Mouse (Mus musculus) embryonic facial prominence, embryonic 15.5 days (tissue): Measurements from ENCODE around the gene Ppard. TPM values are rescaled to one million over a fixed set of nuclear protein-coding genes. Genes with fewer than 3 reads are reported as not detected.

ENCODE experiments used
- ATAC-seq: fragments of 200-750 bp; cut with Nextera tagmentation; 2 replicates; pipeline ENCODE4 v1.8.0; 2017; ENCODE audit warnings: low read depth, moderate TSS enrichment; ENCODE audit not compliant: insufficient number of reproducible peaks, low FRiP score, low TSS enrichment
- H3K27ac ChIP-seq: fragments of 300-500 bp; sonication (generic); replicated peaks from 2 replicates; pipeline ENCODE4 v1.5.1; 2015; ENCODE audit warnings: mild to moderate bottlenecking, inconsistent platforms
- H3K27me3 ChIP-seq: fragments of 300-500 bp; sonication (generic); 2 replicates; pipeline ENCODE4 v1.6.1; 2015; ENCODE audit warnings: inconsistent platforms
- H3K36me3 ChIP-seq: fragments of 300-500 bp; sonication (generic); 2 replicates; pipeline ENCODE4 v1.6.1; 2015; ENCODE audit warnings: mild to moderate bottlenecking, inconsistent platforms
- H3K4me1 ChIP-seq: fragments of 300-500 bp; sonication (generic); 2 replicates; pipeline ENCODE4 v1.6.1; 2015; ENCODE audit warnings: inconsistent platforms
- H3K4me2 ChIP-seq: fragments of 300-500 bp; sonication (generic); replicated peaks from 2 replicates; pipeline ENCODE4 v1.6.1; 2015; ENCODE audit warnings: mild to moderate bottlenecking, inconsistent platforms
- H3K4me3 ChIP-seq: fragments of 300-500 bp; sonication (generic); replicated peaks from 2 replicates; pipeline ENCODE4 v1.5.1; 2015; ENCODE audit warnings: mild to moderate bottlenecking, inconsistent platforms
- H3K9ac ChIP-seq: fragments of 300-500 bp; sonication (generic); 2 replicates; pipeline ENCODE4 v1.6.1; 2015; ENCODE audit warnings: inconsistent platforms
- H3K9me3 ChIP-seq: fragments of 300-500 bp; sonication (generic); replicated peaks from 2 replicates; pipeline ENCODE4 v1.6.1; 2016; ENCODE audit warnings: inconsistent platforms
- WGBS: fragments of 180-500 bp; shearing (Covaris S2); methylation state at CpG from one replicate; pipeline ENCODE4 v1.1.7; 2015; 5-methylcytosine and 5-hydroxymethylcytosine counted together
- polyA plus RNA-seq: library from polyadenylated mRNA; unstranded; fragments of >200 nt; fragmentation: Nextera tagmentation; extraction: Ambion mirVana; gene quantifications from 2 replicates; pipeline ENCODE4 v1.2.1, GENCODE M21; 2015

Ppard gene
- polyA plus RNA-seq, 1 experiment from 2014 or later, result 3.2 TPM

GRCm38 (mm10) chr17:28242296-28242695 lies 9.8 kb downstream of the Ppard start:
- no peak for ATAC-seq
- Histone ChIP-seq H3K36me3 (peaks cover 49% of the 10 kb centered on the region), H3K4me3 (no peak overlapping the region)

GRCm38 (mm10) chr17:28244214-28244613 lies 11.7 kb downstream of the Ppard start:
- 87% methylated on average over 6 of the region's 6 CpGs for WGBS
- H3K27ac ChIP-seq, result peak overlapping the region; percentile 39; the same call in 1 of the 2 replicates
- no peak for ATAC-seq

More at GRCm38 (mm10) chr17:28242296-28242695, 9.8 kb downstream of the Ppard start:
- Histone ChIP-seq H3K4me1 (peaks cover 41% of the 10 kb centered on the region), H3K27ac (no peak overlapping the region), H3K9me3 (no peaks in the 10 kb centered on the region), H3K4me2 (no peak overlapping the region), H3K9ac (no peak overlapping the region), H3K27me3 (no peaks in the 10 kb centered on the region)
- 72% methylated on average over 6 of the region's 6 CpGs for WGBS

GRCm38 (mm10) chr17:28244714-28245113 lies 12.2 kb downstream of the Ppard start:
- peaks cover 50% of the 10 kb centered on the region for H3K4me1 ChIP-seq
- H3K9ac ChIP-seq, result no peak overlapping the region
- no peaks in the 10 kb centered on the region for H3K9me3 ChIP-seq
- peak overlapping the region; percentile 51; the same call in 1 of the 2 replicates for H3K27ac ChIP-seq
- 19% methylated on average over 6 of the region's 6 CpGs for WGBS
- no peak overlapping the region for H3K4me3 ChIP-seq
- no peaks in the 10 kb centered on the region for H3K27me3 ChIP-seq
- no peak overlapping the region for H3K4me2 ChIP-seq
- ATAC-seq, result peak; percentile 56; the same call in 1 of the 2 replicates
- H3K36me3 ChIP-seq, result peaks cover 32% of the 10 kb centered on the region

More at GRCm38 (mm10) chr17:28244214-28244613, 11.7 kb downstream of the Ppard start:
- peaks cover 37% of the 10 kb centered on the region for H3K36me3 ChIP-seq
- no peak overlapping the region for H3K9ac ChIP-seq
- peaks cover 50% of the 10 kb centered on the region for H3K4me1 ChIP-seq
- no peak overlapping the region for H3K4me2 ChIP-seq
- H3K9me3 ChIP-seq, result no peaks in the 10 kb centered on the region
- no peaks in the 10 kb centered on the region for H3K27me3 ChIP-seq
- H3K4me3 ChIP-seq, result no peak overlapping the region

- H3K27ac ChIP-seq, result peak overlapping the region; percentile 55; the same call in 1 of the 2 replicates
- ATAC-seq, result no peak
- WGBS, result 52% methylated on average over 11 of the region's 11 CpGs
These were observed 14.1 kb downstream of the Ppard start for GRCm38 (mm10) chr17:28246640-28247039.

GRCm38 (mm10) chr17:28247613-28248012 lies 15.1 kb downstream of the Ppard start:
- no peak overlapping the region for H3K4me2 ChIP-seq
- no peak overlapping the region for H3K9ac ChIP-seq
- peaks cover 52% of the 10 kb centered on the region for H3K4me1 ChIP-seq
- H3K4me3 ChIP-seq, result no peak overlapping the region
- H3K27me3 ChIP-seq, result no peaks in the 10 kb centered on the region
- H3K9me3 ChIP-seq, result no peaks in the 10 kb centered on the region
- WGBS, result 17% methylated on average over 6 of the region's 6 CpGs
- H3K27ac ChIP-seq, result peak overlapping the region; percentile 55; the same call in 1 of the 2 replicates
- H3K36me3 ChIP-seq, result 0 out of 2 replicates have a peak, but pooled peaks cover 5% of the 10 kb centered on the region
- ATAC-seq, result peak; percentile 76

More at GRCm38 (mm10) chr17:28246640-28247039, 14.1 kb downstream of the Ppard start:
- H3K4me1 ChIP-seq, result peaks cover 50% of the 10 kb centered on the region
- H3K36me3 ChIP-seq, result peaks cover 14% of the 10 kb centered on the region; the same call in 1 of the 2 replicates
- H3K9me3 ChIP-seq, result no peaks in the 10 kb centered on the region
- H3K4me3 ChIP-seq, result no peak overlapping the region
- H3K27me3 ChIP-seq, result no peaks in the 10 kb centered on the region
- H3K4me2 ChIP-seq, result no peak overlapping the region
- H3K9ac ChIP-seq, result no peak overlapping the region

- Histone ChIP-seq H3K4me2 (no peak overlapping the region), H3K27me3 (no peaks in the 10 kb centered on the region), H3K36me3 (no peaks in the 10 kb centered on the region), H3K9ac (no peak overlapping the region), H3K9me3 (no peaks in the 10 kb centered on the region), H3K4me3 (no peak overlapping the region), H3K27ac (no peak overlapping the region), H3K4me1 (peaks cover 56% of the 10 kb centered on the region)
- ATAC-seq, result no peak
- WGBS, result 73% methylated on average over 12 of the region's 12 CpGs
These were observed 16.6 kb downstream of the Ppard start for GRCm38 (mm10) chr17:28249062-28249461.

GRCm38 (mm10) chr17:28251579-28252280 lies 19.2 kb downstream of the Ppard start:
- Histone ChIP-seq H3K4me3 (no peak overlapping the region), H3K4me1 (peaks cover 53% of the 10 kb centered on the region), H3K9ac (no peak overlapping the region), H3K4me2 (no peak overlapping the region), H3K27ac (peak overlapping the region; percentile 35), H3K27me3 (no peaks in the 10 kb centered on the region), H3K9me3 (no peaks in the 10 kb centered on the region), H3K36me3 (no peaks in the 10 kb centered on the region)
- 74% methylated on average over 12 of the region's 12 CpGs for WGBS
- ATAC-seq, result no peak

- H3K4me3 ChIP-seq, result no peak overlapping the region
- H3K9ac ChIP-seq, result no peak overlapping the region
- H3K27ac ChIP-seq, result peak overlapping the region; percentile 35; the same call in 1 of the 2 replicates
- no peak overlapping the region for H3K4me2 ChIP-seq
- no peaks in the 10 kb centered on the region for H3K27me3 ChIP-seq
- WGBS, result 60% methylated on average over 5 of the region's 5 CpGs
- no peaks in the 10 kb centered on the region for H3K36me3 ChIP-seq
- H3K9me3 ChIP-seq, result no peaks in the 10 kb centered on the region
- no peak for ATAC-seq
- peaks cover 53% of the 10 kb centered on the region for H3K4me1 ChIP-seq
These were observed 19.8 kb downstream of the Ppard start for GRCm38 (mm10) chr17:28252281-28252648.

- ATAC-seq, result no peak
- no peaks in the 10 kb centered on the region for H3K9me3 ChIP-seq
These were observed 20.7 kb downstream of the Ppard start for GRCm38 (mm10) chr17:28253216-28253615.

GRCm38 (mm10) chr17:28254804-28255203 lies 22.3 kb downstream of the Ppard start:
- H3K27me3 ChIP-seq, result no peaks in the 10 kb centered on the region
- no peaks in the 10 kb centered on the region for H3K9me3 ChIP-seq
- H3K36me3 ChIP-seq, result 0 out of 2 replicates have a peak, but pooled peaks cover 3% of the 10 kb centered on the region
- no peak overlapping the region for H3K4me3 ChIP-seq
- WGBS, result 64% methylated on average over 4 of the region's 4 CpGs
- H3K4me2 ChIP-seq, result no peak overlapping the region
- peaks cover 46% of the 10 kb centered on the region for H3K4me1 ChIP-seq
- ATAC-seq, result no peak
- no peak overlapping the region for H3K27ac ChIP-seq
- no peak overlapping the region for H3K9ac ChIP-seq

More at GRCm38 (mm10) chr17:28253216-28253615, 20.7 kb downstream of the Ppard start:
- H3K36me3 ChIP-seq, result no peaks in the 10 kb centered on the region
- no peak overlapping the region for H3K4me3 ChIP-seq
- WGBS, result 69% methylated on average over 7 of the region's 7 CpGs
- H3K27ac ChIP-seq, result no peak overlapping the region
- no peak overlapping the region for H3K4me2 ChIP-seq
- H3K27me3 ChIP-seq, result no peaks in the 10 kb centered on the region
- peaks cover 51% of the 10 kb centered on the region for H3K4me1 ChIP-seq
- H3K9ac ChIP-seq, result no peak overlapping the region

GRCm38 (mm10) chr17:28255651-28256050 lies 23.2 kb downstream of the Ppard start:
- no peaks in the 10 kb centered on the region for H3K27me3 ChIP-seq
- H3K9me3 ChIP-seq, result no peaks in the 10 kb centered on the region
- no peak overlapping the region for H3K4me3 ChIP-seq
- H3K36me3 ChIP-seq, result 0 out of 2 replicates have a peak, but pooled peaks cover 3% of the 10 kb centered on the region
- 0 out of 2 replicates have a peak overlapping the region, but pooled peaks have one; percentile 55 for H3K27ac ChIP-seq
- no peak overlapping the region for H3K9ac ChIP-seq
- 37% methylated on average over 5 of the region's 5 CpGs for WGBS
- 0 out of 2 replicates have a peak overlapping the region, but pooled peaks have one; percentile 4 for H3K4me2 ChIP-seq
- H3K4me1 ChIP-seq, result peaks cover 46% of the 10 kb centered on the region
- no peak for ATAC-seq
